Mouse (Mus musculus) kidney, embryonic 15.5 days (tissue): ENCODE results near the gene Emsy. TPM values are rescaled to one million over a fixed set of nuclear protein-coding genes. Genes with fewer than 3 reads are reported as not detected.

ENCODE experiments used
- ATAC-seq: fragments of 200-750 bp; cut with Nextera tagmentation; replicated peaks from 2 replicates; pipeline ENCODE4 v1.8.0; 2017; ENCODE audit warnings: moderate TSS enrichment; ENCODE audit not compliant: low FRiP score
- H3K27ac ChIP-seq: fragments of 300-500 bp; sonication (generic); 2 replicates; pipeline ENCODE4 v1.5.1; 2015; ENCODE audit warnings: mild to moderate bottlenecking, inconsistent platforms
- H3K27me3 ChIP-seq: fragments of 300-500 bp; sonication (generic); 2 replicates; pipeline ENCODE4 v1.6.1; 2015; ENCODE audit warnings: inconsistent platforms
- H3K36me3 ChIP-seq: fragments of 300-500 bp; sonication (generic); 2 replicates; pipeline ENCODE4 v1.6.1; 2015; ENCODE audit warnings: inconsistent platforms
- H3K4me1 ChIP-seq: fragments of 300-500 bp; sonication (generic); 2 replicates; pipeline ENCODE4 v1.6.1; 2015; ENCODE audit warnings: inconsistent platforms
- H3K4me2 ChIP-seq: fragments of 300-500 bp; sonication (generic); 2 replicates; pipeline ENCODE4 v1.6.1; 2015; ENCODE audit warnings: moderate library complexity, mild to moderate bottlenecking, inconsistent platforms
- H3K4me3 ChIP-seq: fragments of 300-500 bp; sonication (generic); replicated peaks from 2 replicates; pipeline ENCODE4 v1.5.1; 2015; ENCODE audit warnings: mild to moderate bottlenecking, inconsistent platforms
- H3K9ac ChIP-seq: fragments of 300-500 bp; sonication (generic); 2 replicates; pipeline ENCODE4 v1.6.1; 2015; ENCODE audit warnings: mild to moderate bottlenecking, inconsistent platforms
- H3K9me3 ChIP-seq: fragments of 300-500 bp; sonication (generic); replicated peaks from 2 replicates; pipeline ENCODE4 v1.6.1; 2016; ENCODE audit warnings: inconsistent platforms
- WGBS: fragments of 180-500 bp; shearing (Covaris S2); methylation state at CpG from one replicate; pipeline ENCODE4 v1.1.7; 2015; ENCODE audit warnings: mixed read lengths; 5-methylcytosine and 5-hydroxymethylcytosine counted together
- polyA plus RNA-seq: library from polyadenylated mRNA; unstranded; fragments of >200 nt; fragmentation: Nextera tagmentation; extraction: Ambion mirVana; gene quantifications from 2 replicates; pipeline ENCODE4 v1.2.1, GENCODE M21; 2015

Emsy gene
- 29.3 and 32.4 TPM in 2 replicates for polyA plus RNA-seq

GRCm38 (mm10) chr7:98656531-98657221, at the start of gene Emsy:
TSS of gene Emsy (minus strand) at chr7:98656783.
- H3K4me2 ChIP-seq: peak within 1 kb of the TSS; percentile 74
- peak within 1 kb of the TSS; percentile 98 for H3K27ac ChIP-seq
- H3K9me3 ChIP-seq: no peaks in the 10 kb centered on the region
- under 1% methylated on average over 42 of the region's 42 CpGs for WGBS
- no peaks in the 10 kb centered on the region for H3K27me3 ChIP-seq
- peak within 1 kb of the TSS; percentile 91 for H3K4me3 ChIP-seq
- peak; percentile 97 for ATAC-seq
- H3K4me1 ChIP-seq: peaks cover 21% of the 10 kb centered on the region
- peaks cover 33% of the 10 kb centered on the region for H3K36me3 ChIP-seq
- peak within 1 kb of the TSS; percentile 91 for H3K9ac ChIP-seq

- Histone ChIP-seq H3K27me3 (no peaks in the 10 kb centered on the region), H3K27ac (no peak overlapping the region), H3K4me3 (peak overlapping the region; percentile 100), H3K9me3 (no peaks in the 10 kb centered on the region), H3K9ac (peak overlapping the region; percentile 94), H3K4me2 (peak overlapping the region; percentile 77), H3K4me1 (peaks cover 28% of the 10 kb centered on the region), H3K36me3 (peaks cover 4% of the 10 kb centered on the region; the same call in 1 of the 2 replicates)
- ATAC-seq: no peak
- WGBS: 67% methylated on average over 5 of the region's 5 CpGs
Observed at GRCm38 (mm10) chr7:98704276-98704675, 47.7 kb upstream of the Emsy start.

- peaks cover 28% of the 10 kb centered on the region for H3K4me1 ChIP-seq
- peak overlapping the region; percentile 100 for H3K4me3 ChIP-seq
- H3K27ac ChIP-seq: peak overlapping the region; percentile 94
- no peaks in the 10 kb centered on the region for H3K27me3 ChIP-seq
- under 1% methylated on average over 38 of the region's 38 CpGs for WGBS
- ATAC-seq: peak; percentile 44
- H3K4me2 ChIP-seq: peak overlapping the region; percentile 77
- no peaks in the 10 kb centered on the region for H3K36me3 ChIP-seq
- H3K9me3 ChIP-seq: no peaks in the 10 kb centered on the region
- peak overlapping the region; percentile 94 for H3K9ac ChIP-seq
Observed at GRCm38 (mm10) chr7:98703365-98703881, 46.8 kb upstream of the Emsy start.

- 3% methylated on average over 62 of the region's 65 CpGs for WGBS
- H3K9ac ChIP-seq: peak within 1 kb of the TSS; percentile 94
- peak; percentile 98 for ATAC-seq
Observed at GRCm38 (mm10) chr7:98702283-98703240, 46.0 kb upstream of the Emsy start, which contains the start of gene Thap12. TSS of gene Thap12 (plus strand) at chr7:98703103.

GRCm38 (mm10) chr7:98701771-98702170, 45.2 kb upstream of the Emsy start:
- Histone ChIP-seq H3K9ac (peak overlapping the region; percentile 69), H3K4me3 (peak overlapping the region; percentile 100), H3K36me3 (no peaks in the 10 kb centered on the region), H3K4me1 (peaks cover 28% of the 10 kb centered on the region), H3K27me3 (no peaks in the 10 kb centered on the region), H3K27ac (peak overlapping the region; percentile 94), H3K9me3 (no peaks in the 10 kb centered on the region), H3K4me2 (peak overlapping the region; percentile 77)
- WGBS: 36% methylated on average over 7 of the region's 7 CpGs
- no peak for ATAC-seq

More at GRCm38 (mm10) chr7:98702283-98703240, 46.0 kb upstream of the Emsy start, which contains the start of gene Thap12:
- Histone ChIP-seq H3K36me3 (no peaks in the 10 kb centered on the region), H3K27ac (peak within 1 kb of the TSS; percentile 94), H3K4me3 (peak within 1 kb of the TSS; percentile 100), H3K4me2 (peak within 1 kb of the TSS; percentile 77), H3K9me3 (no peaks in the 10 kb centered on the region), H3K4me1 (peaks cover 28% of the 10 kb centered on the region), H3K27me3 (no peaks in the 10 kb centered on the region)

GRCm38 (mm10) chr7:98698590-98698989, 42.0 kb upstream of the Emsy start:
- H3K27me3 ChIP-seq: no peaks in the 10 kb centered on the region
- no peaks in the 10 kb centered on the region for H3K9me3 ChIP-seq
- no peak overlapping the region for H3K4me2 ChIP-seq
- WGBS: 90% methylated on average over 4 of the region's 4 CpGs
- no peak overlapping the region for H3K27ac ChIP-seq
- ATAC-seq: no peak
- H3K4me1 ChIP-seq: peaks cover 10% of the 10 kb centered on the region
- no peak overlapping the region for H3K4me3 ChIP-seq
- no peaks in the 10 kb centered on the region for H3K36me3 ChIP-seq
- no peak overlapping the region for H3K9ac ChIP-seq

- Histone ChIP-seq H3K27me3 (no peaks in the 10 kb centered on the region), H3K27ac (no peak overlapping the region), H3K4me1 (peaks cover 14% of the 10 kb centered on the region), H3K4me2 (no peak overlapping the region), H3K9ac (no peak overlapping the region), H3K36me3 (no peaks in the 10 kb centered on the region), H3K4me3 (no peak overlapping the region), H3K9me3 (no peaks in the 10 kb centered on the region)
- 62% methylated on average over 5 of the region's 5 CpGs for WGBS
- no peak for ATAC-seq
Observed at GRCm38 (mm10) chr7:98698041-98698440, 41.5 kb upstream of the Emsy start.

- 13% methylated on average over 2 of the region's 2 CpGs for WGBS
- no peaks in the 10 kb centered on the region for H3K9me3 ChIP-seq
- no peak for ATAC-seq
Observed at GRCm38 (mm10) chr7:98697496-98697895, 40.9 kb upstream of the Emsy start.

GRCm38 (mm10) chr7:98694046-98694445, 37.5 kb upstream of the Emsy start:
- Histone ChIP-seq H3K9ac (no peak overlapping the region), H3K36me3 (no peaks in the 10 kb centered on the region), H3K4me3 (no peak overlapping the region), H3K9me3 (no peaks in the 10 kb centered on the region), H3K4me2 (no peak overlapping the region), H3K27me3 (no peaks in the 10 kb centered on the region), H3K4me1 (peaks cover 14% of the 10 kb centered on the region), H3K27ac (no peak overlapping the region)
- WGBS: 73% methylated on average over 5 of the region's 5 CpGs
- no peak for ATAC-seq

More at GRCm38 (mm10) chr7:98697496-98697895, 40.9 kb upstream of the Emsy start:
- H3K4me1 ChIP-seq: peaks cover 20% of the 10 kb centered on the region
- no peak overlapping the region for H3K4me3 ChIP-seq
- no peaks in the 10 kb centered on the region for H3K27me3 ChIP-seq
- H3K27ac ChIP-seq: no peak overlapping the region
- H3K4me2 ChIP-seq: no peak overlapping the region
- no peak overlapping the region for H3K9ac ChIP-seq
- H3K36me3 ChIP-seq: no peaks in the 10 kb centered on the region

- WGBS: 23% methylated on average over 24 of the region's 24 CpGs
- H3K9ac ChIP-seq: no peak overlapping the region
- no peaks in the 10 kb centered on the region for H3K36me3 ChIP-seq
- H3K4me2 ChIP-seq: peak overlapping the region; percentile 53
- no peaks in the 10 kb centered on the region for H3K9me3 ChIP-seq
- H3K4me1 ChIP-seq: peaks cover 14% of the 10 kb centered on the region
- ATAC-seq: peak; percentile 83
- H3K27me3 ChIP-seq: no peaks in the 10 kb centered on the region
- H3K27ac ChIP-seq: peak overlapping the region; percentile 79
- peak overlapping the region; percentile 14 for H3K4me3 ChIP-seq
Observed at GRCm38 (mm10) chr7:98692761-98693546, 36.4 kb upstream of the Emsy start.

GRCm38 (mm10) chr7:98690831-98691230, 34.2 kb upstream of the Emsy start:
- Histone ChIP-seq H3K27me3 (no peaks in the 10 kb centered on the region), H3K9ac (no peak overlapping the region), H3K4me2 (no peak overlapping the region), H3K4me1 (peaks cover 19% of the 10 kb centered on the region), H3K4me3 (no peak overlapping the region), H3K9me3 (no peaks in the 10 kb centered on the region), H3K36me3 (no peaks in the 10 kb centered on the region), H3K27ac (no peak overlapping the region)
- no peak; the same call in 1 of the 2 replicates for ATAC-seq
- WGBS: 12% methylated on average over 3 of the region's 3 CpGs
